Mouse (Mus musculus): ENCODE measurements at regions not wholly inside any gene's neighbourhood (a gene's known extent, or its start where the extent isn't known, plus 50 kb on each side); places are given as distances from the start of the nearest gene placed in this dataset.

- H3K27me3 ChIP-seq (ENCODE audit: control insufficient read depth, insufficient read depth, low read length), result no peaks in the 10 kb centered on the region
- DNase-seq (ENCODE audit: extremely low read depth, low read depth, low spot score), result no peak
- no peaks in the 10 kb centered on the region for H3K79me2 ChIP-seq (ENCODE audit: control insufficient read depth, insufficient read depth, low read length)
- H3K9ac ChIP-seq (ENCODE audit: low read depth, low read length), result no peak overlapping the region
- 48% methylated on average over 7 of the region's 7 CpGs for WGBS
- TF ChIP-seq POLR2A (IDR thresholded peaks at IDR 0.05; ENCODE audit: extremely low read depth, insufficient read depth, low read length), result no peak
- TF ChIP-seq CTCF (IDR thresholded peaks at IDR 0.05; ENCODE audit: low read depth, low read length), result no peak
- H3K27ac ChIP-seq (replicated peaks; ENCODE audit: insufficient read depth, low read depth, low read length), result no peak overlapping the region
- H3K36me3 ChIP-seq (ENCODE audit: control insufficient read depth, insufficient read depth, low read length), result no peaks in the 10 kb centered on the region
- H3K4me1 ChIP-seq (ENCODE audit: control insufficient read depth, insufficient read depth, low read length), result no peaks in the 10 kb centered on the region
- no peak overlapping the region for H3K4me3 ChIP-seq (ENCODE audit: insufficient read depth, low read depth, low read length)
Measured at GRCm38 (mm10) chr16:15052389-15052923, 146.1 kb downstream of the Efcab1 start.

GRCm38 (mm10) chr16:15052924-15053793 lies 146.8 kb downstream of the Efcab1 start:
- DNase-seq (ENCODE audit: extremely low read depth, low read depth, low spot score), result peak; percentile 6
- no peaks in the 10 kb centered on the region for H3K4me1 ChIP-seq (ENCODE audit: control insufficient read depth, insufficient read depth, low read length)
- no peak overlapping the region for H3K27ac ChIP-seq (replicated peaks; ENCODE audit: insufficient read depth, low read depth, low read length)
- TF ChIP-seq POLR2A (IDR thresholded peaks at IDR 0.05; ENCODE audit: extremely low read depth, insufficient read depth, low read length) (no peak), CTCF (IDR thresholded peaks at IDR 0.05; ENCODE audit: low read depth, low read length) (no peak)
- WGBS, result 21% methylated on average over 16 of the region's 16 CpGs
- H3K9ac ChIP-seq (ENCODE audit: low read depth, low read length), result no peak overlapping the region
- no peaks in the 10 kb centered on the region for H3K36me3 ChIP-seq (ENCODE audit: control insufficient read depth, insufficient read depth, low read length)
- no peaks in the 10 kb centered on the region for H3K27me3 ChIP-seq (ENCODE audit: control insufficient read depth, insufficient read depth, low read length)
- H3K79me2 ChIP-seq (ENCODE audit: control insufficient read depth, insufficient read depth, low read length), result no peaks in the 10 kb centered on the region
- no peak overlapping the region for H3K4me3 ChIP-seq (ENCODE audit: insufficient read depth, low read depth, low read length)

- Histone ChIP-seq H3K27ac (replicated peaks; ENCODE audit: insufficient read depth, low read depth, low read length) (no peak overlapping the region), H3K36me3 (ENCODE audit: control insufficient read depth, insufficient read depth, low read length) (no peaks in the 10 kb centered on the region), H3K27me3 (ENCODE audit: control insufficient read depth, insufficient read depth, low read length) (no peaks in the 10 kb centered on the region), H3K79me2 (ENCODE audit: control insufficient read depth, insufficient read depth, low read length) (no peaks in the 10 kb centered on the region), H3K4me3 (ENCODE audit: insufficient read depth, low read depth, low read length) (no peak overlapping the region), H3K4me1 (ENCODE audit: control insufficient read depth, insufficient read depth, low read length) (no peaks in the 10 kb centered on the region), H3K9ac (ENCODE audit: low read depth, low read length) (no peak overlapping the region)
- TF ChIP-seq CTCF (IDR thresholded peaks at IDR 0.05; ENCODE audit: low read depth, low read length) (no peak), POLR2A (IDR thresholded peaks at IDR 0.05; ENCODE audit: extremely low read depth, insufficient read depth, low read length) (no peak)
- no peak for DNase-seq (ENCODE audit: extremely low read depth, low read depth, low spot score)
- 59% methylated on average over 4 of the region's 4 CpGs for WGBS
Measured at GRCm38 (mm10) chr16:15053840-15054239, 147.4 kb downstream of the Efcab1 start.

GRCm38 (mm10) chr16:15054306-15055001 lies 148.0 kb downstream of the Efcab1 start:
- Histone ChIP-seq H3K4me1 (ENCODE audit: control insufficient read depth, insufficient read depth, low read length) (no peaks in the 10 kb centered on the region), H3K79me2 (ENCODE audit: control insufficient read depth, insufficient read depth, low read length) (no peaks in the 10 kb centered on the region), H3K36me3 (ENCODE audit: control insufficient read depth, insufficient read depth, low read length) (no peaks in the 10 kb centered on the region), H3K27ac (replicated peaks; ENCODE audit: insufficient read depth, low read depth, low read length) (no peak overlapping the region), H3K27me3 (ENCODE audit: control insufficient read depth, insufficient read depth, low read length) (no peaks in the 10 kb centered on the region), H3K9ac (ENCODE audit: low read depth, low read length) (no peak overlapping the region), H3K4me3 (ENCODE audit: insufficient read depth, low read depth, low read length) (no peak overlapping the region)
- 71% methylated on average over 5 of the region's 5 CpGs for WGBS
- DNase-seq (ENCODE audit: extremely low read depth, low read depth, low spot score), result no peak
- TF ChIP-seq POLR2A (IDR thresholded peaks at IDR 0.05; ENCODE audit: extremely low read depth, insufficient read depth, low read length) (no peak), CTCF (IDR thresholded peaks at IDR 0.05; ENCODE audit: low read depth, low read length) (no peak)

GRCm38 (mm10) chr16:15055697-15056096 lies 149.3 kb downstream of the Efcab1 start:
- no peak overlapping the region for H3K9ac ChIP-seq (ENCODE audit: low read depth, low read length)
- H3K79me2 ChIP-seq (ENCODE audit: control insufficient read depth, insufficient read depth, low read length), result no peaks in the 10 kb centered on the region
- WGBS, result 81% methylated on average over 5 of the region's 5 CpGs
- H3K4me3 ChIP-seq (ENCODE audit: insufficient read depth, low read depth, low read length), result no peak overlapping the region
- no peaks in the 10 kb centered on the region for H3K4me1 ChIP-seq (ENCODE audit: control insufficient read depth, insufficient read depth, low read length)
- no peaks in the 10 kb centered on the region for H3K36me3 ChIP-seq (ENCODE audit: control insufficient read depth, insufficient read depth, low read length)
- TF ChIP-seq CTCF (IDR thresholded peaks at IDR 0.05; ENCODE audit: low read depth, low read length) (no peak), POLR2A (IDR thresholded peaks at IDR 0.05; ENCODE audit: extremely low read depth, insufficient read depth, low read length) (no peak)
- no peaks in the 10 kb centered on the region for H3K27me3 ChIP-seq (ENCODE audit: control insufficient read depth, insufficient read depth, low read length)
- H3K27ac ChIP-seq (replicated peaks; ENCODE audit: insufficient read depth, low read depth, low read length), result no peak overlapping the region
- DNase-seq (ENCODE audit: extremely low read depth, low read depth, low spot score), result no peak
